Mouse (Mus musculus): ENCODE results near the gene Brdt.

DNA sequence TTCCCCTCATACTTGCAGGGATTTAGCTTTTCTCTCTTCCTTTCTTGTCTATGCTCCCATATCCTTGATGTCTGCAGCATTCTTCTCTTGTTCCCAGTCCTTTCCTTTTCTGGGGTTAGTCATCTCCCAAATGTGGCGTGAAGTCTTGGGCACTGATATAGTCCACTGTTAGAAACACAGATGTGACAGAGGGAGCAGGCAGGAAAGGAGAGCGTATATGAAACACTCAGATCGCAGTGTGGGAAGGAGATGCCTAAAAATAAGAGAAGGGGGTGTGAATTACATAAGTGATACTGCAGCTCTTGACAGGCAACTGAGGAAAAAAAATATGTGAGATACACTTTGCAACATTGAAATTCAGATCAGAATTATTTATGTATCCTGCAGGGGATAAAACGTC is 74.4 kb downstream of the Brdt start:
- TF ChIP-seq CTCF (IDR thresholded peaks at IDR 0.05; ENCODE audit: borderline replicate concordance, insufficient read depth, low read depth, low read length) (no peak), POLR2A (IDR thresholded peaks at IDR 0.05; ENCODE audit: borderline replicate concordance, insufficient read depth, low read length) (no peak)

Data from cerebellum, adult 2 months (tissue).